Mouse (Mus musculus) small intestine, adult 2 months (tissue): ENCODE measurements at regions not wholly inside any gene's neighbourhood (a gene's known extent, or its start where the extent isn't known, plus 50 kb on each side); places are given as distances from the start of the nearest gene placed in this dataset.

ENCODE experiments used
- CTCF ChIP-seq: fragments of 200-500 bp; IDR thresholded peaks from 2 replicates; pipeline ENCODE4 v1.5.1; 2012; ENCODE audit warnings: low read depth, mild to moderate bottlenecking, control low read depth, inconsistent platforms, low read length, moderate library complexity, mixed read lengths; ENCODE audit not compliant: insufficient replicate concordance, insufficient read length; ENCODE audit errors: extremely low read depth
- POLR2A ChIP-seq: fragments of 200-500 bp; IDR thresholded peaks from 2 replicates; pipeline ENCODE4 v1.6.1; 2012; ENCODE audit warnings: low read depth, mild to moderate bottlenecking, control low read depth, inconsistent platforms, low read length, moderate library complexity

GRCm38 (mm10) chr11:31745866-31746248 lies 74.2 kb upstream of the Bod1 start:
- TF ChIP-seq CTCF (no peak), POLR2A (no peak)
